Mouse (Mus musculus) myocyte (in vitro differentiated cells): ENCODE measurements around the gene Olfr1359. TPM values are rescaled to one million over a fixed set of nuclear protein-coding genes. Genes with fewer than 3 reads are reported as not detected.

Experiments used
- H3K27me3 ChIP-seq: one replicate; pipeline ENCODE4 v1.6.1; 2011; ENCODE audit not compliant: control insufficient read depth, insufficient read depth, insufficient read length
- H3K36me3 ChIP-seq: one replicate; pipeline ENCODE4 v1.6.1; 2011; ENCODE audit not compliant: control insufficient read depth, insufficient read depth
- H3K4me2 ChIP-seq: one replicate; pipeline ENCODE4 v1.6.1; 2011; ENCODE audit warnings: low read depth, control low read depth
- H3K4me3 ChIP-seq: one replicate; pipeline ENCODE4 v1.5.1; 2011; ENCODE audit warnings: mild to moderate bottlenecking, control low read depth, moderate library complexity
- H3K79me2 ChIP-seq: one replicate; pipeline ENCODE4 v1.6.1; 2011; ENCODE audit not compliant: control insufficient read depth, insufficient read depth
- H3ac ChIP-seq: one replicate; pipeline ENCODE4 v1.6.1; 2011; ENCODE audit not compliant: control insufficient read depth, insufficient read length
- CEBPB ChIP-seq: IDR thresholded peaks from 2 replicates; pipeline ENCODE4 v1.6.1; 2011; ENCODE audit warnings: mild to moderate bottlenecking, moderate library complexity; ENCODE audit not compliant: poor library complexity, insufficient read depth, severe bottlenecking
- E2F4 ChIP-seq: IDR thresholded peaks from one replicate; pipeline ENCODE4 v1.6.1; 2011; ENCODE audit warnings: mild to moderate bottlenecking, control low read depth, moderate library complexity; ENCODE audit not compliant: insufficient read depth
- MAX ChIP-seq: IDR thresholded peaks from one replicate; pipeline ENCODE4 v1.6.1; 2011; ENCODE audit warnings: low read depth, mild to moderate bottlenecking, control low read depth
- MYOD1 ChIP-seq, 3 experiments: IDR thresholded peaks; one replicate each; pipeline ENCODE4 v1.6.1; 2011; ENCODE audit warnings: control low read depth in 2 of 3, low read depth in 2 of 3, mild to moderate bottlenecking in 2 of 3, moderate library complexity in 1 of 3; ENCODE audit not compliant: insufficient read length in 2 of 3, control insufficient read depth in 1 of 3
- MYOG ChIP-seq, 3 experiments: IDR thresholded peaks; one replicate each; pipeline ENCODE4 v1.6.1; 2011; ENCODE audit warnings: control low read depth in 2 of 3, low read depth in 2 of 3, mild to moderate bottlenecking in 2 of 3; ENCODE audit not compliant: insufficient read length in 2 of 3, control insufficient read depth in 1 of 3, insufficient read depth in 1 of 3
- POLR2A ChIP-seq: IDR thresholded peaks from one replicate; pipeline ENCODE4 v1.6.1; 2011; ENCODE audit warnings: low read depth, mild to moderate bottlenecking, control low read depth, moderate library complexity; ENCODE audit not compliant: insufficient read length
- POLR2AphosphoS2 ChIP-seq: IDR thresholded peaks from one replicate; pipeline ENCODE4 v1.6.1; 2011; ENCODE audit warnings: low read depth, control low read depth; ENCODE audit not compliant: insufficient read length
- REST ChIP-seq: IDR thresholded peaks from one replicate; pipeline ENCODE4 v1.6.1; 2011; ENCODE audit warnings: mild to moderate bottlenecking, control low read depth, moderate library complexity; ENCODE audit not compliant: insufficient read depth, insufficient read length
- SRF ChIP-seq: IDR thresholded peaks from one replicate; pipeline ENCODE4 v1.6.1; 2011; ENCODE audit warnings: low read depth; ENCODE audit not compliant: control insufficient read depth, insufficient read length
- TCF12 ChIP-seq: IDR thresholded peaks from one replicate; pipeline ENCODE4 v1.6.1; 2011; ENCODE audit warnings: mild to moderate bottlenecking, control low read depth; ENCODE audit not compliant: poor library complexity, insufficient read depth, severe bottlenecking
- TCF3 ChIP-seq: IDR thresholded peaks from one replicate; pipeline ENCODE4 v1.6.1; 2011; ENCODE audit warnings: low read depth, control low read depth; ENCODE audit not compliant: insufficient read length
- USF1 ChIP-seq: IDR thresholded peaks from one replicate; pipeline ENCODE4 v1.6.1; 2011; ENCODE audit warnings: low read depth, mild to moderate bottlenecking, control low read depth, moderate library complexity
- polyA plus RNA-seq: library from polyadenylated mRNA; unstranded; fragments of >200 nt; fragmentation: generic; extraction: Trizol; gene quantifications from one replicate; pipeline ENCODE4 v1.2.1, GENCODE M21; 2012; ENCODE audit warnings: missing spikeins

The Olfr1359 gene
- polyA plus RNA-seq, 1 experiment: not detected

DNA sequence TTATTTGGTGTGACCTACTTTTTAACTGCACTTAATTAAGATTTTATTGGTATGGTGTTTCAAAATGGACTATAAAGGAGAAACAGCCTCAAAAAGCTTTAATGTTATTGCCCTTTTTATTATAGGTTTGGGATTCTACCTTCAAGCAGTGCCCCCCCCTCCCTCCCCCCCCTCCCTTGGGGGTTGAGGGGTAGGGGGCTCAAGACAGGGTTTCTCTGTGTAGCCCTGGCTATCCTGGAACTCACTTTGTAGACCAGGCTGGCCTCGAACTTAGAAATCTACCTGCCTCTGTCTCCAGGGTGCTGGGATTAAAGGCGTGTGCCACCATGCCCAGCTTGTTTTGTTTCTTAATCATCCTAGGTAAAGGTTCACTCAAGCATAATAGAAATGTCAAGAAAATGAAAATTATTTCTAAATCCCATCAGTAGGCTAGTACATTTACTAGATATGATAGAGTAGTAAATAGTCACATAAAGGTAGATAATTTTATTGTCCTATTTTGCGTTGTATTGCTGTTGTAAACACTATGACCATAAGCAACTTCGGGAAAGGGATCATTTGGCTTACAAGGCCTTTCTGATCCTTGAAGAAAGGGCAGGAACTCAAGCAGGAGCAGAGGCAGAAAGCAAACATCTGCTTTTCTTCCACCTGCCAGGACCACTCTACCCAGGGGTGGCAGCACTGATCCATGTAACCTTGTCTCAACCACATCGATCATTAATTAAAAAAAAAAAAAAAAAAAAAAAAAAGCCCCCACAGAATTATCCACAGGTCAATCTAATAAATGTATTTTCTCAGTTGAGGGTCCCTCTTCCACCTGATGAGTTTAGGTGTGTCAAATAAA lies 25.3 kb downstream of the Olfr1359 start:
- H3K27me3 ChIP-seq: no peaks in the 10 kb centered on the region
- H3K79me2 ChIP-seq: no peaks in the 10 kb centered on the region
- no peaks in the 10 kb centered on the region for H3K36me3 ChIP-seq
- H3ac ChIP-seq: no peak overlapping the region
- TF ChIP-seq MAX (no peak), USF1 (no peak), TCF3 (no peak), POLR2A (no peak), SRF (no peak), E2F4 (no peak), POLR2AphosphoS2 (no peak), TCF12 (no peak), REST (no peak), MYOG (IDR thresholded peaks at IDR 0.05; ENCODE audit: control insufficient read depth in 1 of 3, insufficient read depth in 1 of 3, insufficient read length in 2 of 3, low read depth in 2 of 3) (no peak), CEBPB (no peak), MYOD1 (IDR thresholded peaks at IDR 0.05; ENCODE audit: control insufficient read depth in 1 of 3, insufficient read length in 2 of 3, low read depth in 2 of 3) (no peak)
- H3K4me3 ChIP-seq: peak overlapping the region; percentile 12
- peak overlapping the region; percentile 72 for H3K4me2 ChIP-seq

DNA sequence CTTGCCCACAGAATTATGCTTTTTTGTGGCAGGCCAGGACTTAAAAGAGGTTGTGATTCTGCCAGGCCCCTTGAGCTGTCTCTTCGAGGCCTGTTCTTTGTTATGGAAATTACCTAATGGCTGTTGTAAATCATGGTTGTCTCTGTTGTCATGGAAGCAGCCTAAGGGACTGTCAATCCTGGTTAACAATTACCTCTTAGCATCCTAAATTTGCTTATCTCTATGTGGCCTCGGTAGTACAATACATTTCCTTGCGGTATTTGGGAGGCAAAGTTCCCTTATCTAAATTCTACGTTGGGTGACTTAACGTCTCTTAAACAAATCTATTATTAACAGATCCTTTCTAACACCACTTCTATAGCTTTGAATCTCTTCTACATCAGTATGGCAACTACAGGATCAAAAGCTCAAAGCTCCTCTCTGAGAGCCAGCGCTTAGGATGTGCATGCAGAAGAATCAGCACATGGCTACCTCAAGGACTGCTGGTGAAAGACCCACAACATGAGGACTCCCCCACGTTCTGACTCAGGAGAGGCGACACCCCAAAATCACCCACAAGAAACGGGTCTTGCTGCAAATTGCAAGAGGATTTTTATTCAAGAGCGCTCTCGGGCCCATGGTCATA lies 30.1 kb downstream of the Olfr1359 start:
- H3K4me3 ChIP-seq: no peak overlapping the region
- H3ac ChIP-seq: no peak overlapping the region
- no peak overlapping the region for H3K4me2 ChIP-seq
- H3K79me2 ChIP-seq: no peaks in the 10 kb centered on the region
- no peaks in the 10 kb centered on the region for H3K27me3 ChIP-seq
- H3K36me3 ChIP-seq: no peaks in the 10 kb centered on the region
- TF ChIP-seq TCF3 (no peak), POLR2AphosphoS2 (no peak), SRF (no peak), TCF12 (no peak), POLR2A (no peak), MAX (no peak)

DNA sequence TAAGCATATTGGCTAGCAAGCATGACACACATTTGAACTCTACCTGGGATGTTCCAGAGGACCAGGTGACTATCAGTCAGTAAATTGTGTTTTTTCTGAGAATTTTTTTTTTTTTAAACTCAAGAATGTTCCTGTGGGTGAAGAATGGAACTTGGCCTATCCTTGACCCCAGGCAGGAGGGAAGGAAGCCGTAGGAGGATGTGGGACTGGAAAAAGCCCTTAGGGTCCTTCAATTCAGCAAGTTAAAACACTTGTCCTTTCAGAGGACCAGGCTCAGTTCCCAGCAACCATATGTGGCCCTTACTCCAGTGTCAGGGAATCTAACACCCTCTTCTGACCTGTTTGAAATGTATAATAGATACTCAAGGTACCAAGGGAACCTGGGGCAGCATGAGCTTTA lies 31.6 kb downstream of the Olfr1359 start:
- Histone ChIP-seq H3K79me2 (no peaks in the 10 kb centered on the region), H3ac (no peak overlapping the region), H3K4me3 (no peak overlapping the region), H3K27me3 (no peaks in the 10 kb centered on the region), H3K36me3 (no peaks in the 10 kb centered on the region), H3K4me2 (no peak overlapping the region)
- no peak for TF ChIP-seq POLR2AphosphoS2
- no peak for TF ChIP-seq E2F4
- no peak for TF ChIP-seq SRF
- TF ChIP-seq USF1: no peak
- no peak for TF ChIP-seq MYOD1 (IDR thresholded peaks at IDR 0.05; ENCODE audit: control insufficient read depth in 1 of 3, insufficient read length in 2 of 3, low read depth in 2 of 3)
- TF ChIP-seq TCF12: no peak
- no peak for TF ChIP-seq MYOG (IDR thresholded peaks at IDR 0.05; ENCODE audit: control insufficient read depth in 1 of 3, insufficient read depth in 1 of 3, insufficient read length in 2 of 3, low read depth in 2 of 3)
- no peak for TF ChIP-seq TCF3
- TF ChIP-seq CEBPB: no peak
- no peak for TF ChIP-seq POLR2A
- no peak for TF ChIP-seq REST
- TF ChIP-seq MAX: no peak

DNA sequence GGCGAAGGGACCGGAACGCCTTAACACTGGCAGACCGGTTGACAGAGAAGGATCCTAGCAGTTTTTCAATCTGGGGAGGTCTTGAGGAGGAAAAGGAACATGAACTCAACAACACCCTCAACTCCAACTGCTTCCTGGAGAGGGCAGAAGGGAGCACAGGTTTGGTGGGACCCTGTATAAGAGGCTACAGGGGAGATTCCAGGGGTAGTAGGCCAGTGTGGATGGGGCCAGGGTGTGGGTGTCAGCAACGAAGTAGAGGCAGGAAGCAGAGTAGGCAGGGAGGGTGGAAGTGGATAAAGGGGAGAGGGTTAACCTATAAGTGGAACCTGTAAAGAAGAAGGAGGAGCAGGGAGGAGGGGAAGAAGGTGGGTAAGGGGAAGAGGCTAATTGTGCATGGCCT lies 35.6 kb downstream of the Olfr1359 start:
- no peaks in the 10 kb centered on the region for H3K27me3 ChIP-seq
- no peaks in the 10 kb centered on the region for H3K79me2 ChIP-seq
- H3K4me2 ChIP-seq: no peak overlapping the region
- TF ChIP-seq CEBPB (no peak), USF1 (no peak), POLR2A (no peak), TCF12 (no peak), POLR2AphosphoS2 (no peak), TCF3 (no peak), MYOD1 (IDR thresholded peaks at IDR 0.05; ENCODE audit: control insufficient read depth in 1 of 3, insufficient read length in 2 of 3, low read depth in 2 of 3) (no peak), MYOG (IDR thresholded peaks at IDR 0.05; ENCODE audit: control insufficient read depth in 1 of 3, insufficient read depth in 1 of 3, insufficient read length in 2 of 3, low read depth in 2 of 3) (no peak), SRF (no peak), E2F4 (no peak), MAX (no peak), REST (no peak)
- no peak overlapping the region for H3ac ChIP-seq
- no peaks in the 10 kb centered on the region for H3K36me3 ChIP-seq
- no peak overlapping the region for H3K4me3 ChIP-seq
